Mouse (Mus musculus) embryonic fibroblast, embryonic 13.5 days (primary cell): ENCODE results near the gene Trib2.

Source experiments
- CTCF ChIP-seq: IDR thresholded peaks from 2 replicates; pipeline ENCODE4 v1.5.1; 2011; ENCODE audit warnings: mild to moderate bottlenecking, control low read depth, low read length, moderate library complexity, borderline replicate concordance; ENCODE audit not compliant: insufficient read depth
- POLR2A ChIP-seq: IDR thresholded peaks from 2 replicates; pipeline ENCODE4 v1.6.1; 2011; ENCODE audit warnings: low read depth, mild to moderate bottlenecking, control low read depth, low read length, moderate library complexity

- TF ChIP-seq CTCF, result no peak
- no peak for TF ChIP-seq POLR2A
Observed at GRCm38 (mm10) chr12:15852781-15853180, 36.1 kb upstream of the Trib2 start.
